Mouse (Mus musculus): ENCODE results near the gene Cabp2. TPM values are rescaled to one million over a fixed set of nuclear protein-coding genes. Genes with fewer than 3 reads are reported as not detected.
"Not testable (repeated sequence)": the region's sequence is repeated elsewhere in the genome, so short reads cannot be mapped to it uniquely, and the experiment has no call there.

The Cabp2 gene
- polyA plus RNA-seq, 1 experiment from 2014 or later = 0.25 TPM

GRCm38 (mm10) chr19:4118350-4118749 lies 37.0 kb downstream of the Cabp2 start:
- Histone ChIP-seq H3K27ac (ENCODE audit: low read length) (no peak overlapping the region), H3K4me1 (ENCODE audit: control insufficient read depth, low read depth, low read length) (peaks cover 40% of the 10 kb centered on the region), H3K4me3 (ENCODE audit: low read depth, low read length) (no peak overlapping the region), H3K9me3 (replicated peaks; ENCODE audit: control insufficient read depth, low read length) (no peaks in the 10 kb centered on the region), H3K36me3 (ENCODE audit: control insufficient read depth, insufficient read depth) (peaks cover 11% of the 10 kb centered on the region), H3K27me3 (ENCODE audit: control insufficient read depth, insufficient read depth, low read depth, low read length) (no peaks in the 10 kb centered on the region), H3K4me2 (ENCODE audit: low read depth, low read length) (no peak overlapping the region), H3K9ac (ENCODE audit: low read depth, low read length) (no peak overlapping the region)
- 81% methylated on average over 2 of the region's 2 CpGs for WGBS (ENCODE audit: insufficient replicate concordance)
- ATAC-seq (ENCODE audit: low read depth) = no peak

GRCm38 (mm10) chr19:4119716-4120487 lies 38.5 kb downstream of the Cabp2 start:
- H3K36me3 ChIP-seq (ENCODE audit: control insufficient read depth, insufficient read depth) = peaks cover 6% of the 10 kb centered on the region
- peak overlapping the region; percentile 77 for H3K4me2 ChIP-seq (ENCODE audit: low read depth, low read length)
- H3K9ac ChIP-seq (ENCODE audit: low read depth, low read length) = no peak overlapping the region
- no peak for ATAC-seq (ENCODE audit: low read depth)
- no peak overlapping the region for H3K4me3 ChIP-seq (ENCODE audit: low read depth, low read length)
- H3K4me1 ChIP-seq (ENCODE audit: control insufficient read depth, low read depth, low read length) = peaks cover 41% of the 10 kb centered on the region
- 54% methylated on average over 6 of the region's 6 CpGs for WGBS (ENCODE audit: insufficient replicate concordance)
- H3K27me3 ChIP-seq (ENCODE audit: control insufficient read depth, insufficient read depth, low read depth, low read length) = no peaks in the 10 kb centered on the region
- H3K9me3 ChIP-seq (replicated peaks; ENCODE audit: control insufficient read depth, low read length) = no peaks in the 10 kb centered on the region
- no peak overlapping the region for H3K27ac ChIP-seq (ENCODE audit: low read length)

- no peaks in the 10 kb centered on the region for H3K27me3 ChIP-seq (ENCODE audit: control insufficient read depth, insufficient read depth, low read depth, low read length)
- WGBS (ENCODE audit: insufficient replicate concordance) = 87% methylated on average over 2 of the region's 2 CpGs
- peaks cover 45% of the 10 kb centered on the region for H3K4me1 ChIP-seq (ENCODE audit: control insufficient read depth, low read depth, low read length)
- no peak overlapping the region for H3K9ac ChIP-seq (ENCODE audit: low read depth, low read length)
- H3K36me3 ChIP-seq (ENCODE audit: control insufficient read depth, insufficient read depth) = peaks cover 2% of the 10 kb centered on the region
- H3K4me3 ChIP-seq (ENCODE audit: low read depth, low read length) = peak overlapping the region; percentile 63
- H3K4me2 ChIP-seq (ENCODE audit: low read depth, low read length) = peak overlapping the region; percentile 77
- no peak overlapping the region for H3K27ac ChIP-seq (ENCODE audit: low read length)
- no peak for ATAC-seq (ENCODE audit: low read depth)
- no peaks in the 10 kb centered on the region for H3K9me3 ChIP-seq (replicated peaks; ENCODE audit: control insufficient read depth, low read length)
These were observed 39.1 kb downstream of the Cabp2 start for GRCm38 (mm10) chr19:4120496-4120895.

GRCm38 (mm10) chr19:4121097-4121805 lies 39.9 kb downstream of the Cabp2 start:
- Histone ChIP-seq H3K36me3 (ENCODE audit: control insufficient read depth, insufficient read depth) (no peaks in the 10 kb centered on the region), H3K27ac (ENCODE audit: low read length) (peak overlapping the region; percentile 83), H3K9ac (ENCODE audit: low read depth, low read length) (peak overlapping the region; percentile 64), H3K27me3 (ENCODE audit: control insufficient read depth, insufficient read depth, low read depth, low read length) (no peaks in the 10 kb centered on the region), H3K4me3 (ENCODE audit: low read depth, low read length) (peak overlapping the region; percentile 63), H3K4me1 (ENCODE audit: control insufficient read depth, low read depth, low read length) (peaks cover 45% of the 10 kb centered on the region), H3K9me3 (replicated peaks; ENCODE audit: control insufficient read depth, low read length) (no peaks in the 10 kb centered on the region), H3K4me2 (ENCODE audit: low read depth, low read length) (peak overlapping the region; percentile 77)
- ATAC-seq (ENCODE audit: low read depth) = peak; percentile 64
- WGBS (ENCODE audit: insufficient replicate concordance) = 2% methylated on average over 38 of the region's 38 CpGs

- not testable (repeated sequence) for H3K9ac ChIP-seq (ENCODE audit: low read depth, low read length); H3K4me3 ChIP-seq (ENCODE audit: low read depth, low read length); H3K9me3 ChIP-seq (replicated peaks; ENCODE audit: control insufficient read depth, low read length); H3K27me3 ChIP-seq (ENCODE audit: control insufficient read depth, insufficient read depth, low read depth, low read length); H3K36me3 ChIP-seq (ENCODE audit: control insufficient read depth, insufficient read depth); ATAC-seq (ENCODE audit: low read depth)
- Histone ChIP-seq H3K4me1 (ENCODE audit: control insufficient read depth, low read depth, low read length) (peaks cover 50% of the 10 kb centered on the region), H3K4me2 (ENCODE audit: low read depth, low read length) (peak overlapping the region; percentile 77), H3K27ac (ENCODE audit: low read length) (peak overlapping the region; percentile 78)
- WGBS (ENCODE audit: insufficient replicate concordance) = 32% methylated on average over 6 of the region's 6 CpGs
These were observed 40.5 kb downstream of the Cabp2 start for GRCm38 (mm10) chr19:4121896-4122295.

GRCm38 (mm10) chr19:4122411-4123370 lies 41.3 kb downstream of the Cabp2 start:
- Histone ChIP-seq H3K27ac (ENCODE audit: low read length) (peak overlapping the region; percentile 75), H3K27me3 (ENCODE audit: control insufficient read depth, insufficient read depth, low read depth, low read length) (no peaks in the 10 kb centered on the region), H3K9me3 (replicated peaks; ENCODE audit: control insufficient read depth, low read length) (no peaks in the 10 kb centered on the region), H3K4me2 (ENCODE audit: low read depth, low read length) (peak overlapping the region; percentile 18), H3K4me1 (ENCODE audit: control insufficient read depth, low read depth, low read length) (peaks cover 58% of the 10 kb centered on the region), H3K36me3 (ENCODE audit: control insufficient read depth, insufficient read depth) (no peaks in the 10 kb centered on the region), H3K9ac (ENCODE audit: low read depth, low read length) (no peak overlapping the region), H3K4me3 (ENCODE audit: low read depth, low read length) (no peak overlapping the region)
- 27% methylated on average over 7 of the region's 7 CpGs for WGBS (ENCODE audit: insufficient replicate concordance)
- no peak for ATAC-seq (ENCODE audit: low read depth)

GRCm38 (mm10) chr19:4124432-4124831 lies 43.1 kb downstream of the Cabp2 start:
- Histone ChIP-seq H3K4me1 (ENCODE audit: control insufficient read depth, low read depth, low read length) (peaks cover 59% of the 10 kb centered on the region), H3K9ac (ENCODE audit: low read depth, low read length) (no peak overlapping the region), H3K4me2 (ENCODE audit: low read depth, low read length) (no peak overlapping the region), H3K36me3 (ENCODE audit: control insufficient read depth, insufficient read depth) (peaks cover 9% of the 10 kb centered on the region), H3K9me3 (replicated peaks; ENCODE audit: control insufficient read depth, low read length) (no peaks in the 10 kb centered on the region), H3K27ac (ENCODE audit: low read length) (0 out of 2 replicates have a peak overlapping the region, but pooled peaks have one; percentile 18), H3K4me3 (ENCODE audit: low read depth, low read length) (no peak overlapping the region), H3K27me3 (ENCODE audit: control insufficient read depth, insufficient read depth, low read depth, low read length) (no peaks in the 10 kb centered on the region)
- no peak for ATAC-seq (ENCODE audit: low read depth)
- WGBS (ENCODE audit: insufficient replicate concordance) = 78% methylated on average over 4 of the region's 4 CpGs

GRCm38 (mm10) chr19:4125268-4125667 lies 43.9 kb downstream of the Cabp2 start:
- Histone ChIP-seq H3K4me1 (ENCODE audit: control insufficient read depth, low read depth, low read length) (peaks cover 65% of the 10 kb centered on the region), H3K4me2 (ENCODE audit: low read depth, low read length) (peak overlapping the region; percentile 56), H3K27ac (ENCODE audit: low read length) (peak overlapping the region; percentile 41; the same call in 1 of the 2 replicates), H3K9ac (ENCODE audit: low read depth, low read length) (peak overlapping the region; percentile 48), H3K4me3 (ENCODE audit: low read depth, low read length) (peak overlapping the region; percentile 79)
- 26% methylated on average over 3 of the region's 4 CpGs for WGBS (ENCODE audit: insufficient replicate concordance)
- not testable (repeated sequence) for H3K9me3 ChIP-seq (replicated peaks; ENCODE audit: control insufficient read depth, low read length); H3K27me3 ChIP-seq (ENCODE audit: control insufficient read depth, insufficient read depth, low read depth, low read length); H3K36me3 ChIP-seq (ENCODE audit: control insufficient read depth, insufficient read depth)
- peak; percentile 1 for ATAC-seq (ENCODE audit: low read depth)

Data from liver, embryonic 16.5 days (tissue).